Mouse (Mus musculus) limb, embryonic 12.5 days (tissue): Measurements from ENCODE around the gene Nsl1. TPM values are rescaled to one million over a fixed set of nuclear protein-coding genes. Genes with fewer than 3 reads are reported as not detected.

Experiments used
- ATAC-seq: fragments of 200-750 bp; cut with Nextera tagmentation; 2 replicates; pipeline ENCODE4 v1.8.0; 2017; ENCODE audit warnings: low read depth, moderate TSS enrichment; ENCODE audit not compliant: insufficient number of reproducible peaks, insufficient read depth, low FRiP score, low TSS enrichment
- H3K27ac ChIP-seq: fragments of 300-500 bp; sonication (generic); 2 replicates; pipeline ENCODE4 v1.5.1; 2016; ENCODE audit warnings: mild to moderate bottlenecking, moderate library complexity
- H3K27me3 ChIP-seq: fragments of 300-500 bp; sonication (generic); 2 replicates; pipeline ENCODE4 v1.6.1; 2016; ENCODE audit warnings: mild to moderate bottlenecking, moderate library complexity
- H3K36me3 ChIP-seq: fragments of 300-500 bp; sonication (generic); 2 replicates; pipeline ENCODE4 v1.6.1; 2016; ENCODE audit warnings: mild to moderate bottlenecking, moderate library complexity
- H3K4me1 ChIP-seq: fragments of 300-500 bp; sonication (generic); replicated peaks from 2 replicates; pipeline ENCODE4 v1.6.1; 2016
- H3K4me2 ChIP-seq: fragments of 300-500 bp; sonication (generic); 2 replicates; pipeline ENCODE4 v1.6.1; 2016; ENCODE audit warnings: mild to moderate bottlenecking, moderate library complexity
- H3K4me3 ChIP-seq: fragments of 300-500 bp; sonication (generic); replicated peaks from 2 replicates; pipeline ENCODE4 v1.5.1; 2016; ENCODE audit warnings: mild to moderate bottlenecking
- H3K9ac ChIP-seq: fragments of 300-500 bp; sonication (generic); replicated peaks from 2 replicates; pipeline ENCODE4 v1.6.1; 2016; ENCODE audit warnings: mild to moderate bottlenecking, moderate library complexity
- H3K9me3 ChIP-seq: fragments of 300-500 bp; sonication (generic); 2 replicates; pipeline ENCODE4 v1.6.1; 2016; ENCODE audit warnings: mild to moderate bottlenecking, moderate library complexity
- WGBS: fragments of 180-500 bp; shearing (Covaris S2); methylation state at CpG from one replicate; pipeline ENCODE4 v1.1.7; 2016; 5-methylcytosine and 5-hydroxymethylcytosine counted together
- polyA plus RNA-seq: library from polyadenylated mRNA; unstranded; fragments of >200 nt; fragmentation: Nextera tagmentation; extraction: Ambion mirVana; gene quantifications from 2 replicates; pipeline ENCODE4 v1.2.1, GENCODE M21; 2016

Gene Nsl1
- polyA plus RNA-seq, 1 experiment from 2014 or later: 33.2 TPM

DNA sequence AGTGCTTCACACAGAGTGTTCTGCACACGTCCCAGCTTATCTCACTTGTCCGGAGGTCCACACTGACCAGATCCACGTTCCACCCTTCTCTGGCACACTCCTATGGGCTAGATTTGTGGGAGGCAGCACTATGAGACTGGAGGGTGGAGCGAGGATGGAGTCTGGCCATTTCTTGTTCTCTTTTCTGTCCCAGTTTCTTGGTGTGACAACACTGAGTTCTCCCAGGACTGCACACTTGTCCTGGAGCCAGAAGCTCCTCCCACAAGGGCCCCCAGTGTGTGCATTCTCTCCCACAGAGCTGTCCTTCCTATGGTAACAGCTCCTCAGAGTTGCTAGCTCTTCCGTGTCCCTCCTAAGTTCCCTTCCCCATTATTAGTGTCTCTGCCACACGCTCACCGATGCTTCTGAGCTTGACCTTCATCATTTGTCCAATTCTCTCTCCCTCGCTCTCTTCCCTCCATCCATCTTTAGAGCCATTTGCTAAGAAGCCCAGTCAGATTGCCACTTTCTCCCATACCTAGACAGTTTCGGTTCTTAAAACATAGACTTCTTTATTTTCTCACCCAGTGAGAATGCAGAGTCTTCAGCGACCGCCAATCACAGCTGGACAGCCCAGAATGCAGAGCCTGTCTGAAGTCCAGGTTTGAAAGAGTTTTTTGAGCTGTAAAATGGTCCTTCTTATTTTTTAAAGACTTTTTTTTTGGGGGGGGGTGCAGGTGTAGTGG, 52.9 kb downstream of the Nsl1 start:
- H3K27me3 ChIP-seq: no peaks in the 10 kb centered on the region
- no peaks in the 10 kb centered on the region for H3K9me3 ChIP-seq
- no peak overlapping the region for H3K4me3 ChIP-seq
- no peak overlapping the region for H3K4me2 ChIP-seq
- no peak overlapping the region for H3K9ac ChIP-seq
- no peaks in the 10 kb centered on the region for H3K36me3 ChIP-seq
- H3K4me1 ChIP-seq: peaks cover 8% of the 10 kb centered on the region; the same call in 1 of the 2 replicates
- ATAC-seq: no peak
- no peak overlapping the region for H3K27ac ChIP-seq
- 81% methylated on average over 11 of the region's 11 CpGs for WGBS

DNA sequence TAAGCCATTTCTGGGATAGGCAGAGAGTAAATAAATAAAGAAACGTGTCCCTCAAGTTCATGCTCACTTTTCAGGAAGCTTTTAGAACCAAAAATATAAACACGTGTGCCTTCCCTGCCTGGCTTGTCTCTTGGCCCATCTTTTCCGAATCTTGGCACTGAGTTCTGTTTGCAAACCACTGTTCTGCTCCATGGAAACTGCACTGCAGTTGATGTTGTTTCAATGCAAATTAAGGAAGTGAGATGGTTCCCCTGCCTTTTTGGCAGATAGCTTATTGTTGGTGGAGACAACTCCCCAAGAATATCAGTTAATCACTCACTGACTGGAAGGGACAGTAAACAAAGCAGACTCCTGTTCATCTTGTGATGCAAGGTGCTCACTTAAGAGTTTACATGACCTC, 59.9 kb downstream of the Nsl1 start:
- 80% methylated on average over 3 of the region's 3 CpGs for WGBS
- no peak for ATAC-seq
- Histone ChIP-seq H3K9me3 (no peaks in the 10 kb centered on the region), H3K9ac (no peak overlapping the region), H3K4me2 (no peak overlapping the region), H3K4me1 (peaks cover 7% of the 10 kb centered on the region), H3K4me3 (no peak overlapping the region), H3K27ac (no peak overlapping the region), H3K27me3 (peaks cover 17% of the 10 kb centered on the region), H3K36me3 (no peaks in the 10 kb centered on the region)

DNA sequence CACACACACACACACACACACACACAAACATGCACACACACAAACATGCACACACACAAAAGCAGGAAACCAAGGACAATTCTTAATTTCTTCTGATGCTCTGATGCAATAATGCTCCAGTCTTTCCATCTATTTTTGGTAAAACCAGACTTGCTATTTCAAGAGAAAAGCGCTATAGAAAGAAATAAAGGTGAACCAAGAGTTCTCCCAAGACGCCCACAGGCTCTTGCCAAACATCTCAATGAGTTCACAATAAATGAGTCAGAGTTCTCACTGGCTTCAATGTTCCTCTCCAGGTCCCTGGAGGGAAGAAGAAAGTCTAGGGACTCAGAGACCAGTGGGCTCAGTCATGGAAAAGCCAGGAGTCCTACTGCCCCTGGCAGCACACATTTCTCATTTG, 60.9 kb downstream of the Nsl1 start:
- H3K36me3 ChIP-seq: no peaks in the 10 kb centered on the region
- no peak overlapping the region for H3K4me2 ChIP-seq
- peaks cover 17% of the 10 kb centered on the region for H3K27me3 ChIP-seq
- ATAC-seq: no peak
- H3K27ac ChIP-seq: no peak overlapping the region
- no peaks in the 10 kb centered on the region for H3K9me3 ChIP-seq
- 89% methylated on average over 2 of the region's 2 CpGs for WGBS
- peaks cover 7% of the 10 kb centered on the region for H3K4me1 ChIP-seq
- no peak overlapping the region for H3K4me3 ChIP-seq
- no peak overlapping the region for H3K9ac ChIP-seq

DNA sequence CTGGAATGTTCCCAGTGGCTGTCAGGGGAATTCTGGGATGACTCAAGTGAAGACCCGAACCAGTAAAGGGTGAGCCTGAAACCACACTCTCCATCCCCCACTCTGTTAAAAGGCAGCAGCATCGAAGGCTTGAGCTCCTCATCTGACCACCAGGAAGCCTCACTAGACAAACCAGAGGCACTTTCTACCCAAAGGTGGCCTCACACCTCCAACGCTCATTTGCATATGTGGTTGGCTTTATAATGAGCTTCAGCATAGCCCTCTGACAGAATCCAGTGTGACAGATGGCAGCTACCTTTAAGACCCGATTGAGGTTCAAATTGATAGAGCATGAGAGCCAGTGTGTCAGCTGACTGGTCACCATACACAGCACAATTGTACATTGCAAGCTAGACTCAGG, 61.5 kb downstream of the Nsl1 start:
- peaks cover 17% of the 10 kb centered on the region for H3K27me3 ChIP-seq

DNA sequence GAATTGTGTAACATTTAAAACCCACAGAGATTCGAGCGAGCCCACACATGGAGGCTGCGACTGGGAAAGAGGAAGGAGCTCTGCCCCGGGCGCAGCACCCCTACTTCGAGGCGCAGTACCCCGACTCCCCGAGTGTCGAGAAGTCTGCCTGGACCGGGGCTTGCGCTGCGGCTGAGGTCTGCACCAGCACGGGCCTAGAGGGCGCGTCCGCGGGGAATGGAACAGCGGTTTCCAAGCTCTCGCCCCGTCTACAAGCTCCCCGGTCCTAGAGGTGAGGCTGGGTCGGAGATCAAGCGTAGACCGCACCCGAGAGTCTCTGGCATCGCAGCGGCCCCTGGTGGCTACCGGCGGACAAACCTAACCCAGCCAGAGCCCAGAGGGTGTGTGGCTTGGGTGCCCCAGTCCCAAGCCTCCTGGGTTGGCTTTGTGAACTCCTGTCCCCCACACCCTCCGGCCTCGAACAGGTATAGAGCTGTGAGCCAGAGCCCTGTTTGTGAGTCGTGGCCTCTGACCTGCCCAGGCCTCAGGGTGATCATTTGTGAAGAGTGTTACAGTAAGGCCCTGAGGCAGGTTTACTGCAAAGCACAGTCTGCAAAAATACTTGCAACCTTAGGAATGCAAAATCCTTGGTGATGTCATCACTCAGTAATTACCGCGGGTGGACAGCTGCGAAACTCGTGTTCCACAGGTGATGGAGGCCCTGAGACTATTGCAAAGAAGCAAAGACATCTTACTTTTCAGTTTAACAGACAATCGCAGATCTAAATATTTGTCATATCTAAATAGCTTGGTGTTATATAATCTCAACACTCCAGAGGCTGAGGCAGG, 63.2 kb downstream of the Nsl1 start:
- peak; percentile 90 for ATAC-seq

More for the DNA sequence above, 61.5 kb downstream of the Nsl1 start:
- Histone ChIP-seq H3K9me3 (0 out of 2 replicates have a peak, but pooled peaks cover 3% of the 10 kb centered on the region), H3K4me3 (no peak overlapping the region), H3K36me3 (no peaks in the 10 kb centered on the region), H3K27ac (no peak overlapping the region), H3K9ac (no peak overlapping the region), H3K4me2 (no peak overlapping the region), H3K4me1 (peaks cover 7% of the 10 kb centered on the region)
- no peak for ATAC-seq
- 72% methylated on average over 4 of the region's 4 CpGs for WGBS

DNA sequence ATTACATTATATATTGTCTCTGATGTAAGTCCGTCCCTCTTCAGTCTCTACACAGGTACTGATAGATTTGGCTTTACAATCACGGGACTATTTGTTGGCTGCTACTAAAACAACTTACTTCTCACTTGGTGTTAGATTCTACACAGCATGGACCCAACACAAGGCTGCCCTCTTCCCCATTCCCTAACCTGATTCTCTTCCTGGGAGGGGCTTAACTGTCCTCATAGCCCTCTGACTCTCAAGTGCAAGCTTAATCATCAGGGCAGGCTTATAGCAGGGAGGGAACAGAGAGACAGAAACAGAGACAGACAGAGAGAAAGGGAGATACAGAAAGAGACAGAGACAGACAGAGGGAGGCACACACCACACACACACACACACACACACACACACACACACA, 68.9 kb downstream of the Nsl1 start:
- Histone ChIP-seq H3K4me2 (no peak overlapping the region), H3K4me3 (no peak overlapping the region), H3K9me3 (0 out of 2 replicates have a peak, but pooled peaks cover 3% of the 10 kb centered on the region), H3K36me3 (no peaks in the 10 kb centered on the region), H3K27me3 (no peaks in the 10 kb centered on the region), H3K9ac (no peak overlapping the region), H3K4me1 (no peaks in the 10 kb centered on the region), H3K27ac (no peak overlapping the region)
- no peak for ATAC-seq
- WGBS: 85% methylated on average over 2 of the region's 2 CpGs

More for the DNA sequence above, 63.2 kb downstream of the Nsl1 start:
- H3K4me2 ChIP-seq: peak overlapping the region; percentile 63
- 0 out of 2 replicates have a peak, but pooled peaks cover 3% of the 10 kb centered on the region for H3K9me3 ChIP-seq
- H3K36me3 ChIP-seq: no peaks in the 10 kb centered on the region
- H3K9ac ChIP-seq: peak overlapping the region; percentile 48
- WGBS: 18% methylated on average over 38 of the region's 38 CpGs
- peaks cover 17% of the 10 kb centered on the region for H3K27me3 ChIP-seq
- peak overlapping the region; percentile 37 for H3K4me3 ChIP-seq
- no peak overlapping the region for H3K27ac ChIP-seq
- peaks cover 7% of the 10 kb centered on the region for H3K4me1 ChIP-seq

DNA sequence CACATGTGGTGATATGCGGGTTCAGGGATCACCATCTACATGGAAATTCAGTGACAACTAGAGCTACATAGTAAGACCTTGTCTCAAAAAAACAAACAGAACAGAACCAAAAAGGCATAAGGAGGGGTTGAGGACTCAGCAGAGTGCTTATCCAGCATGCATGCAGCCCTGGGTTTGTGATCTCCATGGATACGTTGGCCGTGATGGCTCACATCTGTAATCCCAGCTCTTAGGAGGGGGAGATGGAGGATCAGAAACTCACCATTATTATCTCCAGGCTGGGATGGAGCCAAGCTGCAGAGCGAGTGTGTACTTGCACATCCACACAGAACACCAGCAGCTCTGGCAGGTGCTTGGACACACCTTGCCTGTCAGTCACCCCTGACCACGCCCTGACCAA, 69.4 kb downstream of the Nsl1 start:
- no peaks in the 10 kb centered on the region for H3K4me1 ChIP-seq

DNA sequence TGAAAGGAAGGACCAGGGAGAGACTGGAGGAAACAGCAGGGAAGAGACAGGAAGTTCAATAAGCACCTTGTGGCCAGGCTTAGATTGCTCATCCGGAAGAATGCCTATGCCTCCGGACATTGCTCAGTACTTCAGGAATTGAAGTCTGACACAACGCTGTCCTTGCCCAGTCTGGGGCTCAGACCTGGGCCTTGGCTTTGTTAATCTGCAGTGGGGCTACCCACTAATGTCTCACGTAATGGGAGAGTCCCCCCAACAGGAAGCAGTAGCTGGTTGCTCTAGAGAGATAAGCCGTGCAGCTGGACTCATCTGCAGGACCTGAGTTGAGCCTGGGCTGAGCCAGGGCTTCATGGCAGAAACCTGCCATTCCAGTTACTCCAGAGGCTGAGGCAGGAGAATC, 70.1 kb downstream of the Nsl1 start:
- WGBS: 84% methylated on average over 5 of the region's 5 CpGs
- no peak for ATAC-seq
- no peaks in the 10 kb centered on the region for H3K36me3 ChIP-seq
- no peak overlapping the region for H3K9ac ChIP-seq
- no peak overlapping the region for H3K27ac ChIP-seq
- no peaks in the 10 kb centered on the region for H3K27me3 ChIP-seq
- no peaks in the 10 kb centered on the region for H3K4me1 ChIP-seq
- H3K9me3 ChIP-seq: 0 out of 2 replicates have a peak, but pooled peaks cover 3% of the 10 kb centered on the region
- H3K4me2 ChIP-seq: no peak overlapping the region
- H3K4me3 ChIP-seq: no peak overlapping the region

More for the DNA sequence above, 69.4 kb downstream of the Nsl1 start:
- ATAC-seq: no peak
- no peak overlapping the region for H3K4me3 ChIP-seq
- no peak overlapping the region for H3K27ac ChIP-seq
- H3K4me2 ChIP-seq: no peak overlapping the region
- H3K9me3 ChIP-seq: 0 out of 2 replicates have a peak, but pooled peaks cover 3% of the 10 kb centered on the region
- no peak overlapping the region for H3K9ac ChIP-seq
- H3K27me3 ChIP-seq: no peaks in the 10 kb centered on the region
- WGBS: 69% methylated on average over 5 of the region's 5 CpGs
- no peaks in the 10 kb centered on the region for H3K36me3 ChIP-seq

DNA sequence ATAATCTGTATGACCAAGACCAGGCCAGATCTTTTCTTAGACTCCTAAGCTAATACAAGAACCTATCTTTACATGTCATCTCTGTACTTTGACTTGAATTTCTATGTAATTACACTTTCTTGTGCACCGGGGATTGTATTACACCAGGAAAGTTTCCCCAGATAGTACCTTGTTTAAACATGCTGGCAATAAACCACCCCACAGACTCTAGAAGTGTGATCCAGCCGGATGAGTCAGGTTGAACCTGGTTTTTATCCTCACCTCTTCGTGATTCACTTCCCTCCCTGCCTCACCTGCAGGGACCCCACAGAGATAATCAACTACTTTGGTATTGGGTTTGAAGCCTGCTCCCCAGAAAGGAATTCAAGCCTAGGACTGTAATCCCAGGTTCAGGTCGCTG, 72.6 kb downstream of the Nsl1 start:
- Histone ChIP-seq H3K27me3 (no peaks in the 10 kb centered on the region), H3K27ac (no peak overlapping the region), H3K4me3 (no peak overlapping the region), H3K9me3 (no peaks in the 10 kb centered on the region), H3K36me3 (no peaks in the 10 kb centered on the region), H3K9ac (no peak overlapping the region), H3K4me2 (no peak overlapping the region), H3K4me1 (no peaks in the 10 kb centered on the region)
- WGBS: 48% methylated on average over 4 of the region's 4 CpGs
- no peak for ATAC-seq
